Mouse (Mus musculus) lung, postnatal 0 days (tissue): ENCODE measurements around the gene Adcy2. TPM values are rescaled to one million over a fixed set of nuclear protein-coding genes. Genes with fewer than 3 reads are reported as not detected.
A peak's percentile ranks its signal among the peaks of the same experiment; 100 is the strongest.

Experiments used
- ATAC-seq: fragments of 200-750 bp; cut with Nextera tagmentation; 2 replicates; pipeline ENCODE4 v1.8.0; 2017; ENCODE audit warnings: moderate library complexity
- DNase-seq: peaks from one replicate; pipeline ENCODE4 v3.0.0-alpha.2; 2016; ENCODE audit warnings: low spot score
- H3K27ac ChIP-seq: fragments of 300-500 bp; sonication (generic); 2 replicates; pipeline ENCODE4 v1.5.1; 2014; ENCODE audit warnings: antibody characterized with exemption, mild to moderate bottlenecking, low read length, mixed read lengths
- H3K27me3 ChIP-seq: fragments of 300-500 bp; sonication (generic); replicated peaks from 2 replicates; pipeline ENCODE4 v1.6.1; 2014; ENCODE audit warnings: low read length, mixed read lengths; ENCODE audit not compliant: insufficient read depth
- H3K36me3 ChIP-seq: fragments of 300-500 bp; sonication (generic); 2 replicates; pipeline ENCODE4 v1.6.1; 2014; ENCODE audit warnings: low read length, mixed read lengths; ENCODE audit not compliant: insufficient read depth
- H3K4me1 ChIP-seq: fragments of 300-500 bp; sonication (generic); 2 replicates; pipeline ENCODE4 v1.6.1; 2014; ENCODE audit warnings: antibody characterized with exemption, low read depth, low read length, mixed read lengths; ENCODE audit not compliant: insufficient read depth
- H3K4me2 ChIP-seq: fragments of 300-500 bp; sonication (generic); replicated peaks from 2 replicates; pipeline ENCODE4 v1.6.1; 2014; ENCODE audit warnings: low read depth, mild to moderate bottlenecking, low read length, moderate library complexity, mixed read lengths
- H3K4me3 ChIP-seq: fragments of 300-500 bp; sonication (generic); 2 replicates; pipeline ENCODE4 v1.5.1; 2014; ENCODE audit warnings: low read depth, low read length
- H3K9ac ChIP-seq: fragments of 300-500 bp; sonication (generic); replicated peaks from 2 replicates; pipeline ENCODE4 v1.6.1; 2014; ENCODE audit warnings: low read depth, mild to moderate bottlenecking
- H3K9me3 ChIP-seq: fragments of 300-500 bp; sonication (generic); 2 replicates; pipeline ENCODE4 v1.6.1; 2016; ENCODE audit warnings: low read length, mixed read lengths
- CTCF ChIP-seq: IDR thresholded peaks from 2 replicates; pipeline ENCODE4 v1.5.1; 2016; ENCODE audit warnings: antibody characterized with exemption, mild to moderate bottlenecking
- EP300 ChIP-seq: IDR thresholded peaks from 2 replicates; pipeline ENCODE4 v1.6.1; 2016; ENCODE audit warnings: antibody characterized with exemption, mild to moderate bottlenecking, control low read depth
- WGBS: fragments of 180-500 bp; shearing (Covaris S2); extraction: QIAGEN DNeasy Blood & Tissue Kit; methylation state at CpG from one replicate; pipeline ENCODE4 v1.1.7; 2014; 5-methylcytosine and 5-hydroxymethylcytosine counted together
- polyA plus RNA-seq: library from polyadenylated mRNA; unstranded; fragments of >200 nt; fragmentation: Nextera tagmentation; extraction: Ambion mirVana; gene quantifications from 2 replicates; pipeline ENCODE4 v1.2.1, GENCODE M21; 2015

Adcy2 gene
- 12.5 and 14.7 TPM in 2 replicates for polyA plus RNA-seq

DNA sequence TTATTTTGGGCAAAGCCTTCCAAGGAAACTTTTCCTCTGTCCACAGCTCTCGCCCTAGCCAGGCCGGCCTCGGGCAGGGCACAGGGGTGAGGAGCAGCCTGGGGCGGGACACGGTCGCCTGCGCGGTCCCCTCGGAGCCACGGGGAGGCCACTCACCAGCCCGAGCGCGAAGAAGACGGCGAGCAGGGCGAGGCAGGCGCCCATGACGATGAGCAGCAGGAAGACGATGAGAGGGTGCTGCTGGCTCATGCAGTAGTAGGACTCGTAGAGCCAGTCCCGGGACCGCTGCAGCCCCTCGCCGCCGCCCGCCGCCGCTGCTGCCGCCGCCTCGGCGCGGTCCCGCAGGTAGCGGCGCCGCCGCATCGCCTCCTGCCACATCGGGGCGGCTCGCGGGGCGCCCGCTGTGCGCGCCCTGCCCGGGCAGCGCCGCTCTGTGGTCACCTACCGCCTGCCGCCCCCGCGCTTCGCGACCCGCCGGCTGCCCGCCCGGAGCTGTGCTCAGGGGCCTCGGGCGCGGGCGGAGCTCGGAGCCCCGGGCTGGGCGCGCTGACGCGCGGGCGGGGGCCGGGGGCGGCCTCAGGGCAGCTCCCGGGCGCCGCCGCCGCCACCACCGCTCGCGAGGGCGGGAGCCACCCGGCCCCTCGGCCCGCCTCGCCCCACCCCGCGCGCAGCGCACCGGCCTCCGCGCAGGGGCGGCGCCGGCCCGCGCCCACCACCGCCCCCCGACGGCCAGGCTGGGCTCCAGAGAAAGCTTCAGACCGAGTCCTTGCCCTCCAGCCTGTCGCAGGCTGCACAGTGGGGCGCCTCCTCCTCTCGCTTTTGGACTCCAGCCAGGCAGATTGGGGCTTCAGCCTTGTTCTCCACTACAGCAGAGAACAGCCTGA is at the start of gene Adcy2:
TSS of gene Adcy2 (minus strand) at position 624 of the 884 bp plus-strand sequence.
- peak; percentile 85 for DNase-seq
- peak within 1 kb of the TSS; percentile 68 for H3K4me2 ChIP-seq
- peak within 1 kb of the TSS; percentile 65 for H3K9ac ChIP-seq
- 1% methylated on average over 60 of the region's 106 CpGs for whole genome bisulfite sequencing
- peak within 1 kb of the TSS; percentile 56 for H3K4me3 ChIP-seq
- no peaks in the 10 kb centered on the region for H3K9me3 ChIP-seq
- H3K4me1 ChIP-seq, result 0 out of 2 replicates have a peak, but pooled peaks cover 3% of the 10 kb centered on the region
- TF ChIP-seq EP300 (no peak), CTCF (peak; percentile 29)
- no peaks in the 10 kb centered on the region for H3K27me3 ChIP-seq
- H3K27ac ChIP-seq, result peak within 1 kb of the TSS; percentile 74
- no peaks in the 10 kb centered on the region for H3K36me3 ChIP-seq
- peak; percentile 92 for ATAC-seq

GRCm38 (mm10) chr13:69036991-69037597 is 37.8 kb upstream of the Adcy2 start:
- Histone ChIP-seq H3K27me3 (no peaks in the 10 kb centered on the region), H3K4me2 (no peak overlapping the region), H3K9ac (no peak overlapping the region), H3K4me1 (no peaks in the 10 kb centered on the region), H3K4me3 (no peak overlapping the region), H3K9me3 (no peaks in the 10 kb centered on the region), H3K27ac (no peak overlapping the region), H3K36me3 (no peaks in the 10 kb centered on the region)
- TF ChIP-seq CTCF, result no peak
- TF ChIP-seq EP300, result no peak
- ATAC-seq (no peak), DNase-seq (no peak)
- WGBS, result 83% methylated on average over 5 of the region's 5 CpGs

DNA sequence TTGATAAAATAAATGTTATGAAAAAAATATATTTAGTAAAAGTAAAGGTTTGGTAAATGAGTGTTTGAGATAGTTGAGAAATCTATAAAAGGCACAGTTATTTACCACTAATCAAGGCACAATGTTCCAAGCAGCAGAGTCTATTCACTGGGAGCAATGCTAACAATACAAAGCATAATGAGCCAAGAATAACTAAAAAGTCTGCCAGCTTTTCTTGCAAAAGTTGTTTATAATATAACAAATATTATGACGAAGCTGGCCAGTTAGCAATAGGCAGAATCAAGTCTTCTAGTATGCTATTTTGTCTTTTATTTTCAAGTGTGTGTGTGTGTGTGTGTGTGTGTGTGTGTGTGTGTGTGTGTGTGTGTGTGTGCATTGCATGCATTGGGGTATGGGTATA is 35.3 kb upstream of the Adcy2 start:
- WGBS, result 57% methylated on average over 1 of the region's 1 CpGs
- H3K36me3 ChIP-seq, result no peaks in the 10 kb centered on the region
- no peak overlapping the region; the same call in 1 of the 2 replicates for H3K27ac ChIP-seq
- no peak overlapping the region for H3K4me3 ChIP-seq
- no peak overlapping the region for H3K4me2 ChIP-seq
- no peak for TF ChIP-seq EP300
- no peak for TF ChIP-seq CTCF
- no peaks in the 10 kb centered on the region for H3K27me3 ChIP-seq
- no peaks in the 10 kb centered on the region for H3K4me1 ChIP-seq
- no peak for ATAC-seq
- H3K9ac ChIP-seq, result no peak overlapping the region
- peak; percentile 69 for DNase-seq
- H3K9me3 ChIP-seq, result no peaks in the 10 kb centered on the region

GRCm38 (mm10) chr13:69033532-69033931 is 34.2 kb upstream of the Adcy2 start:
- H3K4me3 ChIP-seq, result no peak overlapping the region
- no peaks in the 10 kb centered on the region for H3K27me3 ChIP-seq
- peak; percentile 91 for TF ChIP-seq EP300
- TF ChIP-seq CTCF, result no peak
- no peak overlapping the region for H3K4me2 ChIP-seq
- no peak overlapping the region for H3K9ac ChIP-seq
- DNase-seq, result peak; percentile 94
- H3K27ac ChIP-seq, result no peak overlapping the region
- no peaks in the 10 kb centered on the region for H3K4me1 ChIP-seq
- H3K9me3 ChIP-seq, result no peaks in the 10 kb centered on the region
- peak; percentile 93 for ATAC-seq
- WGBS, result 52% methylated on average over 7 of the region's 7 CpGs
- H3K36me3 ChIP-seq, result no peaks in the 10 kb centered on the region

GRCm38 (mm10) chr13:69029078-69029757 is 29.9 kb upstream of the Adcy2 start:
- Histone ChIP-seq H3K9ac (no peak overlapping the region), H3K9me3 (no peaks in the 10 kb centered on the region), H3K27ac (no peak overlapping the region), H3K36me3 (no peaks in the 10 kb centered on the region), H3K4me2 (no peak overlapping the region), H3K4me1 (no peaks in the 10 kb centered on the region), H3K4me3 (no peak overlapping the region), H3K27me3 (no peaks in the 10 kb centered on the region)
- DNase-seq (no peak), ATAC-seq (no peak)
- WGBS, result 70% methylated on average over 4 of the region's 4 CpGs
- TF ChIP-seq EP300 (no peak), CTCF (no peak)

GRCm38 (mm10) chr13:69024964-69025363 is 25.6 kb upstream of the Adcy2 start:
- no peak overlapping the region for H3K4me3 ChIP-seq
- TF ChIP-seq EP300, result no peak
- TF ChIP-seq CTCF, result no peak
- DNase-seq (no peak), ATAC-seq (no peak)
- no peaks in the 10 kb centered on the region for H3K9me3 ChIP-seq
- H3K36me3 ChIP-seq, result no peaks in the 10 kb centered on the region
- 24% methylated on average over 2 of the region's 2 CpGs for WGBS
- no peak overlapping the region for H3K9ac ChIP-seq
- H3K4me2 ChIP-seq, result no peak overlapping the region
- H3K27me3 ChIP-seq, result no peaks in the 10 kb centered on the region
- H3K27ac ChIP-seq, result no peak overlapping the region
- H3K4me1 ChIP-seq, result no peaks in the 10 kb centered on the region
